Mouse (Mus musculus) thymus, adult 2 months (tissue): ENCODE measurements at regions not wholly inside any gene's neighbourhood (a gene's known extent, or its start where the extent isn't known, plus 50 kb on each side); places are given as distances from the start of the nearest gene placed in this dataset.

Experiments used
- DNase-seq: peaks from one replicate; pipeline ENCODE4 v3.0.0; 2021
- H3K27ac ChIP-seq: fragments of 200-500 bp; 2 replicates; pipeline ENCODE4 v1.5.1; 2012; ENCODE audit warnings: low read length, control low read depth; ENCODE audit not compliant: control insufficient read depth, insufficient read depth
- H3K27me3 ChIP-seq: fragments of 200-500 bp; 2 replicates; pipeline ENCODE4 v1.6.1; 2012; ENCODE audit warnings: mild to moderate bottlenecking, low read length, moderate library complexity, mixed read lengths; ENCODE audit not compliant: control insufficient read depth, insufficient read depth
- H3K36me3 ChIP-seq: fragments of 200-500 bp; 2 replicates; pipeline ENCODE4 v1.6.1; 2012; ENCODE audit warnings: mild to moderate bottlenecking, low read length, moderate library complexity; ENCODE audit not compliant: control insufficient read depth, insufficient read depth
- H3K4me1 ChIP-seq: fragments of 200-500 bp; replicated peaks from 2 replicates; pipeline ENCODE4 v1.6.1; 2012; ENCODE audit warnings: low read length; ENCODE audit not compliant: control insufficient read depth, insufficient read depth
- H3K4me3 ChIP-seq: fragments of 200-500 bp; 2 replicates; pipeline ENCODE4 v1.5.1; 2012; ENCODE audit warnings: mild to moderate bottlenecking, low read length, control low read depth, moderate library complexity; ENCODE audit not compliant: control insufficient read depth, insufficient read depth
- CTCF ChIP-seq: fragments of 200-500 bp; IDR thresholded peaks from 2 replicates; pipeline ENCODE4 v1.5.1; 2012; ENCODE audit warnings: mild to moderate bottlenecking, control low read depth, low read length, moderate library complexity, borderline replicate concordance; ENCODE audit not compliant: control insufficient read depth, poor library complexity, insufficient read depth; ENCODE audit errors: extremely low read depth
- POLR2A ChIP-seq: fragments of 200-500 bp; IDR thresholded peaks from 2 replicates; pipeline ENCODE4 v1.6.1; 2012; ENCODE audit warnings: mild to moderate bottlenecking, low read length, control low read depth, moderate library complexity; ENCODE audit not compliant: control insufficient read depth, poor library complexity, insufficient read depth; ENCODE audit errors: extremely low read depth
- WGBS: fragments of 180-500 bp; shearing (Covaris S2); methylation state at CpG from one replicate; pipeline ENCODE4 v1.1.7; 2018; 5-methylcytosine and 5-hydroxymethylcytosine counted together

GRCm38 (mm10) chr3:41321808-41322207, 233.7 kb upstream of the Jade1 start:
- Histone ChIP-seq H3K36me3 (no peaks in the 10 kb centered on the region), H3K4me3 (no peak overlapping the region), H3K27me3 (no peaks in the 10 kb centered on the region), H3K4me1 (no peaks in the 10 kb centered on the region), H3K27ac (no peak overlapping the region)
- TF ChIP-seq CTCF (no peak), POLR2A (no peak)
- no peak for DNase-seq
- WGBS = 89% methylated on average over 1 of the region's 1 CpGs

GRCm38 (mm10) chr3:41319214-41319856, 236.2 kb upstream of the Jade1 start:
- no peaks in the 10 kb centered on the region for H3K36me3 ChIP-seq
- H3K27me3 ChIP-seq = no peaks in the 10 kb centered on the region
- TF ChIP-seq POLR2A (no peak), CTCF (no peak)
- H3K4me1 ChIP-seq = no peaks in the 10 kb centered on the region
- no peak for DNase-seq
- no peak overlapping the region for H3K4me3 ChIP-seq
- WGBS = 79% methylated on average over 5 of the region's 5 CpGs
- no peak overlapping the region for H3K27ac ChIP-seq

- no peak for DNase-seq
- H3K4me1 ChIP-seq = no peaks in the 10 kb centered on the region
- H3K27ac ChIP-seq = no peak overlapping the region; the same call in 1 of the 2 replicates
- H3K27me3 ChIP-seq = no peaks in the 10 kb centered on the region
- no peak for TF ChIP-seq CTCF
- TF ChIP-seq POLR2A = no peak
- H3K36me3 ChIP-seq = no peaks in the 10 kb centered on the region
- 91% methylated on average over 12 of the region's 12 CpGs for WGBS
- H3K4me3 ChIP-seq = no peak overlapping the region
Measured at GRCm38 (mm10) chr3:41318232-41319131, 235.6 kb upstream of the Pgrmc2 start.

- Histone ChIP-seq H3K27ac (no peak overlapping the region), H3K27me3 (no peaks in the 10 kb centered on the region), H3K4me3 (no peak overlapping the region), H3K4me1 (no peaks in the 10 kb centered on the region), H3K36me3 (no peaks in the 10 kb centered on the region)
- TF ChIP-seq POLR2A (no peak), CTCF (no peak)
- WGBS = 43% methylated on average over 4 of the region's 4 CpGs
- no peak for DNase-seq
Measured at GRCm38 (mm10) chr3:41317170-41317569, 234.3 kb upstream of the Pgrmc2 start.

- Histone ChIP-seq H3K27me3 (no peaks in the 10 kb centered on the region), H3K4me3 (no peak overlapping the region), H3K27ac (no peak overlapping the region), H3K4me1 (no peaks in the 10 kb centered on the region), H3K36me3 (no peaks in the 10 kb centered on the region)
- TF ChIP-seq CTCF (no peak), POLR2A (no peak)
- 89% methylated on average over 6 of the region's 6 CpGs for WGBS
- DNase-seq = no peak
Measured at GRCm38 (mm10) chr3:41312492-41312891, 229.6 kb upstream of the Pgrmc2 start.

GRCm38 (mm10) chr3:41307400-41308028, 224.7 kb upstream of the Pgrmc2 start:
- no peak for DNase-seq
- Histone ChIP-seq H3K4me3 (no peak overlapping the region), H3K36me3 (no peaks in the 10 kb centered on the region), H3K27me3 (no peaks in the 10 kb centered on the region), H3K4me1 (no peaks in the 10 kb centered on the region), H3K27ac (no peak overlapping the region)
- TF ChIP-seq CTCF (no peak), POLR2A (no peak)
- 92% methylated on average over 13 of the region's 13 CpGs for WGBS
